Mouse (Mus musculus) natural killer cell, adult 2 months (primary cell): Measurements from ENCODE around the gene Ccdc183.
A peak's percentile ranks its signal among the peaks of the same experiment; 100 is the strongest.

Source experiments
- DNase-seq, 2 experiments: peaks; one replicate each; pipeline ENCODE4 v3.0.0; 2022; ENCODE audit warnings: low spot score in 2 of 2

The Ccdc183 gene

GRCm38 (mm10) chr2:25607761-25608622, 9.5 kb downstream of the Ccdc183 start, which contains the start of gene Rabl6:
Gene Rabl6, minus strand, starts transcription at chr2:25608521.
- peak; percentile 80 to 85 for DNase-seq

- DNase-seq = no peak
Measured at GRCm38 (mm10) chr2:25602526-25602925, 15.0 kb downstream of the Ccdc183 start.

- no peak for DNase-seq
Measured at GRCm38 (mm10) chr2:25600037-25600436, 17.4 kb downstream of the Ccdc183 start.

DNA sequence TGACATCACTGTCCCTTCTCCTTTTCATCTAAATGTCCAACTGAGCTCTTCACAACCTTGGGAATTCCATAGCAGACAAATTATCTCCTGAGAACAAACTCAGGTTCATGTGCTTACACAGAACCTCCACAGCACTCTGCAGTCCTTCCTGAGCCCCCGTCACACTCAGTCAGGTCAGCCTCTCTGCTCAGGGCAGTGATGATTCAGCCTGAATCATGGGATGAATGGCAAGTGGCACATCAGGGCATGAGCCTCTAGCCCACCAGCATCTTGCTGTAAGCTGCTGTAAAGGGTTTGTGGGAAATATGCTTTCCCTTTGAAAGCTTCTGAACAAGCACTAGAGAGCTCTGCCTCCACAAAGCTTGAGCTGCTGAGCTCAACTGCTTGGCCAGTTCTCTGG, 18.7 kb downstream of the Ccdc183 start:
- no peak for DNase-seq

- no peak for DNase-seq
Measured at GRCm38 (mm10) chr2:25596765-25597510, 20.5 kb downstream of the Ccdc183 start.

- no peak for DNase-seq
Measured at GRCm38 (mm10) chr2:25591863-25592262, 25.6 kb downstream of the Ccdc183 start.

- no peak for DNase-seq
Measured at GRCm38 (mm10) chr2:25588227-25588907, 29.1 kb downstream of the Ccdc183 start.

DNA sequence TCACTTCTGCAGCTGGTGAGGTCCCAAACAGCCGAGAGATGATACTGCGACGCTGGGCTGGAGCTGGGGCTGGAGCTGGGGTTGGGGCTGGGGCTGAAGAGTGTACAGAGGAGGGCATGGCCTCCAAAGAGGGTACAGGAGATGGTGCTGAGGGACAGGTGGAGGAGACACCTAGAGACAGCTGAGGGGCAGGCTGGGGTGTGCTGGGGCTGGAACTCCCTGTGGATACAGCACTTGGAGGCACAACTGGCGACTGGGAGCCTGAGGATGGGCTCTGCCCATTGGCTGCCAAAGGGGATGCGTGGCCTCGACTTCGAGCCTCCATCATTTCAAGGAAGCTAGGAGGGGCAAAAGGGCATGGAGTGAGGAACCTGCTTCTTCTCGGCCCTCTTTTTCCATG, 30.2 kb downstream of the Ccdc183 start:
- DNase-seq = no peak

GRCm38 (mm10) chr2:25585601-25586000, 31.9 kb downstream of the Ccdc183 start:
- DNase-seq = no peak

DNA sequence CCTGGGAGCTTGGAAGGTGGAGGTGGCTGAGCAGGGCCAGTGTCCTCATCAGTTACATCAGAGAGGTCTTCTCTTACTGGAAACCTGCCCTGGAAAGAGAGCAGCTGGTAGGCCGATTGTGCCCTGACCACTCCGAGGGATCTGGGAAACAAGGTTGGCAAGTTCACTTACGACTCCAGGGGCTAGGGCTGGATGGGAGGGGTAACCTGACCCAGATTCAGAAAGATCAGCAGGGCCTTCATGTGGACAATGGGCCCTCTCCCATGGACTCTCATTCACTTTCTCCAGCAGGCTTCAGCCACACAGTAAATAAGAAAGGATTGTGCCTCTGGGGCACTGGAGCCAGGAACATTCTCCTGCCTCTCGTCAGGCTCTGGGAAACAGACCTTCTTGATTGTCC, 32.6 kb downstream of the Ccdc183 start:
- no peak for DNase-seq

GRCm38 (mm10) chr2:25584152-25584551, 33.3 kb downstream of the Ccdc183 start:
- no peak for DNase-seq

GRCm38 (mm10) chr2:25583571-25583970, 33.9 kb downstream of the Ccdc183 start:
- no peak for DNase-seq

- no peak for DNase-seq
Measured at GRCm38 (mm10) chr2:25583120-25583481, 34.4 kb downstream of the Ccdc183 start.

DNA sequence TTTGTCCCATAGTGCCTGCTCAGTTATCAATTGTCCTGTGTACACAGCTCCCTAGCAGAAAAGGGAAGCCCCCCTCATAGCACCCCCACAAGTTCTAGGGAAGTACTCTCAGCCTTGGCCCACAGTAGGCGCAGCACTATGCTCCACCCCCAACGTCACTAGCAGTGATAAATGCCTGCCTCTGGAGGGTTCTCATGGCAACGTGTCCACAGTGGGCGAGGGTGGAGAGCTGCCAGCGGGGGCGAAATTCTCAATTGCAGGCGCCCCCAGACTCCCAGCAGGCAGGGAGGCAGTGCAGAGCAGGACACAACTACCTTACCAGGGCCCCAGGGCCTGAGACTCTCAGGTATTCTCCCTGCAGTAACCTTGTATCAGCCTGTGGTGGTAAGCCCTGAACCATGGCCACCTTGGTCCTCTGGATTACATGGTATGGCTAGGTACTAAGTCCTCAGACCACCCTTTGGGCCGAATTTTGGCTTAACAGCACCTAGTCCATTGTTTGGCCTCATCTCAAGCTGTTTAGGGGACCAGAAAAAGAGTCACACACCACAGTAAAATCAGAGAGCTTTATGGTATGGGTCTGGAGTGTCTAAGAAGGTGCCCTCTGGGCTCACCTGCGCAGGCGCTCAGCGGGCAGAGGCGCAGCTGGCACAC, 34.9 kb downstream of the Ccdc183 start:
- no peak for DNase-seq

DNA sequence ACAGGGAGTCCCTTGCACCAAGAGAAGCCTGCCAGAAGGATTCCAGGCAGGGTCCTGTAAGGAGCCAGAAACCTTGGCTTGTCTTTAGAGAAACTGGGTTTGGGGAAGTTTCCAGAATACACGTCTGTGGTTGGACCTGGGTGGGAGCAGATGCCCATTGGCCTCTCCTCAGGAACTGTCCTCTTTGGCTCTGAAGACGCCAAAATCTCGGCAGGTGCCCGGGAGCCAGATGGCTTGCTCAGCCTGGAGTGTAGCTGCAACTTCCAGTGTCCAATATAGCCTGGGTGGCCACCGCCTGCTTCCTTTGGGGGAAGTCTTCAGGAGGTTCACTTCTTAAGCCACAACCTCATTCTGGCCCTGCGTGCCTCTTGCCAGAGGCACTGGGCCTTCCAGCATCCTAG, 35.6 kb downstream of the Ccdc183 start:
- no peak for DNase-seq

- DNase-seq = peak; percentile 55 to 74
Measured at GRCm38 (mm10) chr2:25581294-25581864, 36.1 kb downstream of the Ccdc183 start, which contains the start of gene Ajm1. Gene Ajm1, minus strand, starts transcription at chr2:25581757.

DNA sequence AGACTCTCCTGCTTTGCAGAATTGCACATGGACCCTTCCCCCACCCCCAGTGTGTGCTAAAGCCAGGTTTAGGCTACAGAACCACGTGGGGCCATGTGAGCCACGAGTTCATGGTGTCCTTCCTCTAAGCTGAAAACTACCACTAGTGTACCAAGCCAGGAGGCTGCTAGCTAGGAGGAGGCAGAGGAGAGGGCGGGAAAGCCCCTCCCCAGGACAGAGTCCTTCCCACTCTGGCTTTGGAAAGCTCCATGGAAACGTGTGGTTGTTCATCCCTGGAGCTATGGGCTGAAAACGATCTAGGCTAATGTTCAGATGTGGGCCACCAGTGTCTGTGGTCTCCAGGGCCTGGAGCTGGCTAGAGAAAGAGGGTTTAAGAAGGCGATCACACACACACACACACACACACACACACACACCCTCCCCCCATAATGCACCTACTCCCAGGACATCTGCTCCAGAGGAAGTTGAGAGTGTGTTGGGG, 36.8 kb downstream of the Ccdc183 start:
- DNase-seq = no peak

DNA sequence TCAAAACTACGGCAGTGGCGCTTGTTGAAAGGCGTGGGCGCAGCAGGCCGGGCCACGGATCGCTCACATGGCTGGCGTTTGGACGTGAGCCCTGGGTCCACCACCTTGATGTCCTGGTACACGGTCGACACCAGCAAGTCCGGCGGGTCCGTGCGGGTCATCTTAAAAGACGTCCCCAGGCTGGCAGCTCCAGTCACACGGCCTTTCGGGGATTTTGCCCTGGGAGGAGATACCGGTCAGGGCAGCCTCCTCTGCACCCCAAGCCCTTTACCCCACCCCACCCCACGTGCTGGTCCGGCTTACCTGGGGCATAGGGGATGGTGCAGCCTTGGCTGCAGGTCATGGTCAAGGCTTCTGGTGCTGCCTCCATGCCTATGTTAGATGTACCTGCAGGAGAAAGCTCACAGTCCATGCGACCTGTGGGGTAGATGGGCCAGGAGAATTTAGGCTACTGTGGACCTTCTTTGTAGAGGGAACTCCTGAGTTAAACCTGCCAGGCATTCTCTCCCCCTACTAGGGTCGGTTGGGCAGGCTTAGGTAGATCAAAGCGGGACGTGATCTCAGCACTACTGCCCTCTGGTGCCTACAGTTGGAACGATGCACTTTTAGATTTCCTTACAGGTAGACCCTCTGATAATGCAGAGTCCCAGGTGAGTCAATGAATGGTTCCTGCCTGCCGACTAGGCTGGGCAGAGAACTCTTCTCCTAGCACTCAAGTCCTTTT, 37.6 kb downstream of the Ccdc183 start:
- peak; percentile 38 to 67 for DNase-seq

DNA sequence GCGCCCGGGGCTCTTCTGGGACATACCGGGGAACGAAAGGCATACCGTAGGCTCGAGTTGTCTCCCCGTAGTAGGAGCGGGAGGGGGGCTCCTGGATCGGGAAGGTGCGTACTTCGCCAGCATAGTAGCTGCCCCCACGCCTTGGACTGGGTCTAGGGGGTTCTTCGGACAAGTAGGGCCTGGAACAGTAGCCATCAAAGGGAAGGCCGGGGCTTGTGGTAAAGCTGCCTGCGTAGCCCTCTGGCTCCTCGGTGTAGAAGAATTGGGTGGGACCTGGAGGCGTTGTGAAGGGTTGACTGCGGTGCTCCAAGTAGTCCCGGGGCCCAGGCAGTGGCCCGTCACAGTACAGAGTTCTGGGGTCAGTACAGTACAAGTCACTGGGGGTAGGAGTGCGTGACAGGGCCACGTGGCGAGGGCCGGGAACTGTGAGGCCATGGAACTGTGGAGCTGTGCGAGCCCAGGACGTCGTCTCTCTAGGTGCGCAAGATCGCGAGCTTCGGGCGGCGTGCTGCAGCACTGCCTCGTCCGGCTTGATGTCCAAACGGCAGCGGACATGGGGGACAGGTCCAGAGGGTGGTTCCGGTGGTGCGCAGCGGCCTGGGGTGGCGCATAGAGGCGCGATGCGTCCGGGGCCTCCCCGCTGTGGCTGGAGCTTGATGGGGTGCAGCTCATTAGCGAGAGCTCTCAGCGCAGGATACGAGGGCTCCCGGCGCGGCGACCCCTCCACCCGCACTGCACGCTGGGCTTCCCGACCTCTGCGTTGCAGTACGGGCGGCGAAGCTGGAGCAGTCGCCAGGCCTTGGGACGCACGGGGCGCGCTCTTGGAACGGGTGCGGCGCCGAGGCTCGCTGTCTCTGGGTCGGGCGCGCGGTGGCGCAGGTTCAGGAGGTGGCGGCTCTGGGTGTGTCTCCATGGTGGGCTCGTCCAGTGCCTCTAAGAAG, 38.4 kb downstream of the Ccdc183 start:
- DNase-seq = no peak
